Mouse (Mus musculus) kidney, adult 2 months (tissue): ENCODE data around the gene Klhdc8b.

Experiments
- CTCF ChIP-seq: fragments of 200-500 bp; conservative IDR thresholded peaks from 2 replicates; pipeline ENCODE4 v1.5.1; 2011; ENCODE audit warnings: low read depth, mild to moderate bottlenecking, control low read depth, low read length, moderate library complexity, mixed read lengths; ENCODE audit not compliant: insufficient read depth, insufficient read length
- POLR2A ChIP-seq: fragments of 200-500 bp; IDR thresholded peaks from one replicate; pipeline ENCODE4 v1.6.1; 2011; ENCODE audit warnings: low read depth, low read length, control low read depth

DNA sequence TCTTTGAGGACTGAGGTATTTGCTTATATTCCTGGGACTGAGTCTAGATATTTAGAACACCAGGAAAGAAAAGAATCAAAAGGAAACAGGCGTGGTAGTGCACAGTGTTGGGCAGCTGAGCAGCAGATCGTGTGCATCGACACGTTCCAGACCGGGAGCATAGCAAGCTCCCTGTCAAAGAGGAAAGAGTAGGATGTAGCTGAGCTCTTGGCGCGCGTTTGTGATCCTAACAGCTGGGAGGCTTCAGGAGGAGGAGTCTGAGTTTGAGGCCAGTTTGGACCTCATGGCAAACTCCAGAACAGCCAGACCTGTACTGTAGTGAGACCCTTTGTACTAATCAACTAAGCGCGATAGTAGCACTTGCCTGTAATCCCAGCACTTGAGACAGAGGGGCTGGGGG is 811 bp upstream of the Klhdc8b start:
- TF ChIP-seq POLR2A: no peak
- no peak for TF ChIP-seq CTCF
